In the genomic region with DNA sequence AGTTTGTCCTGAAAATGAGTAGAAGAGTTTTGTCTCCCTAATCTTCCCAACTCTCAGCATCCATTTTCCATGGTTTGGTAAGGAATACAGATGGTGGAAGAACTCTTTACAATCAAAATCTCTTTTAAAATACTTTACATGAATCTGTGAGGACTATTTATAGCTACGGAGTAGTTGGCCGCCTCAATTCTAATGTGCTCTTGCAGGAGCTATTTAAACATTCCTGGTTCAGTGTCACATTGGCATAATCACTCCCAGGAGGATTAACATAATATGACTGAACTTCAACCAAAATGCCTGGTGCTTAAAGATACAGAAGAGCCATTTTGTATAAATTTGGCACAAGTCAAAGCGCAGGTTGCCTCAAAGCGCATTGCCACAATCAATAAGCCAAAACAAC, we compare ENCODE assay signal across 23 mouse cellular contexts. TPM values are rescaled to one million over a fixed set of nuclear protein-coding genes. Genes with fewer than 3 reads are reported as not detected.
DNase-seq lines count a peak whose midpoint lies in the region; ATAC-seq lines count a peak whose summit lies in the region.
"Had no signal": no experiment of that assay in that cellular context is flagged by ENCODE, and none has a peak within 500 bp of the region (broad histone marks: within the 10 kb centered on the region; RNA-seq: fewer than 3 reads in every experiment).

No protein-coding gene starts in this region.

- WGBS in heart, embryonic 15.5 days: 64% methylated on average over 4 of the region's 4 CpGs

- no peaks in the 10 kb centered on the region for H3K27me3 ChIP-seq in heart, embryonic 15.5 days
- H3K27me3 ChIP-seq: embryonic facial prominence, embryonic 13.5 days; embryonic facial prominence, embryonic 15.5 days had no signal

- DNase-seq in frontal cortex, postnatal 14 days (ENCODE audit: low spot score in 2 of 2): no peak
- no peak for DNase-seq in heart, adult 9 months (ENCODE audit: low spot score in 2 of 2)
- DNase-seq in brain, adult 2 months (ENCODE audit: low read depth, low spot score): peak; percentile 69
- peak; percentile 65 for DNase-seq in telencephalon, adult 2 months (ENCODE audit: low read depth, low spot score)
- DNase-seq in gastrocnemius, postnatal 14 days: no peak
- DNase-seq: adrenal gland, adult 2 months; adrenal gland, postnatal 10 days; adrenal gland, postnatal 36 days; cerebellum, adult 11 months; cerebellum, adult 18-20 months; cerebellum, adult 8-10 months; cerebellum, adult 9-11 months; cerebellum, postnatal 14 days; cerebellum, postnatal 36 days; embryo, embryonic 11 days had no signal

- H3K27ac ChIP-seq in heart, embryonic 15.5 days: peak overlapping the region; percentile 58
- H3K27ac ChIP-seq: embryonic facial prominence, embryonic 13.5 days; embryonic facial prominence, embryonic 15.5 days; forebrain, embryonic 10.5 days; forebrain, embryonic 12.5 days had no signal

- H3K4me3 ChIP-seq in heart, embryonic 15.5 days: no peak overlapping the region
- H3K4me3 ChIP-seq: embryonic facial prominence, embryonic 13.5 days; embryonic facial prominence, embryonic 15.5 days; erythroblast, embryonic 14.5 days; forebrain, embryonic 10.5 days; forebrain, embryonic 12.5 days had no signal

- ATAC-seq in frontal cortex, adult (ENCODE audit: low TSS enrichment): peak; percentile 7; the same call in 1 of the 2 replicates
- no peak for ATAC-seq in heart, embryonic 15.5 days (replicated peaks; ENCODE audit: insufficient number of reproducible peaks, insufficient read depth, low FRiP score, low read depth)
- ATAC-seq: forebrain, embryonic 14.5 days had no signal

- no peak overlapping the region for H3K9ac ChIP-seq in heart, embryonic 15.5 days
- H3K9ac ChIP-seq: embryonic facial prominence, embryonic 13.5 days; embryonic facial prominence, embryonic 15.5 days; forebrain, embryonic 12.5 days had no signal

- H3K4me2 ChIP-seq in heart, embryonic 15.5 days: no peak overlapping the region
- H3K4me2 ChIP-seq: embryonic facial prominence, embryonic 13.5 days; embryonic facial prominence, embryonic 15.5 days; forebrain, embryonic 12.5 days had no signal

- no peaks in the 10 kb centered on the region for H3K36me3 ChIP-seq in heart, embryonic 15.5 days
- H3K36me3 ChIP-seq: embryonic facial prominence, embryonic 13.5 days; embryonic facial prominence, embryonic 15.5 days; forebrain, embryonic 10.5 days; forebrain, embryonic 12.5 days had no signal

- peaks cover 41% of the 10 kb centered on the region for H3K4me1 ChIP-seq in heart, embryonic 15.5 days (replicated peaks)

- intact Hi-C loops in gastrocnemius, postnatal 14 days (cut with DNase I; ENCODE audit: low total_unique reads): loop anchor here (10.0 kb wide), 1 partner anchor 169 kb away; no protein-coding TSS in a partner anchor

- no peaks in the 10 kb centered on the region for H3K9me3 ChIP-seq in heart, embryonic 15.5 days (replicated peaks)
- H3K9me3 ChIP-seq: embryonic facial prominence, embryonic 13.5 days; embryonic facial prominence, embryonic 15.5 days; forebrain, embryonic 10.5 days; forebrain, embryonic 12.5 days had no signal

RNA-seq across cellular contexts. Expression of a gene that starts 2.5 kb away (rescaled TPM):
- polyA plus RNA-seq in heart, embryonic 15.5 days (2015; fragmentation: Nextera tagmentation; extraction: Ambion mirVana): 41.2 and 44.3 TPM in 2 replicates
- 1 to 10 TPM; 6.4 to 7.7 TPM for total RNA-seq in gastrocnemius, postnatal 14 days (2021)

Comparison
In these comparisons a context has a peak if more than half of its experiments do, and no peak if none do; other contexts are left out.
1. DNase-seq: peak in brain, adult 2 months (single experiment) and telencephalon, adult 2 months (single experiment); none in frontal cortex, postnatal 14 days (0 of 2), heart, adult 9 months (0 of 2) and gastrocnemius, postnatal 14 days (single experiment).